Mouse (Mus musculus) ES-Bruce4 (cell line): ENCODE measurements at regions not wholly inside any gene's neighbourhood (a gene's known extent, or its start where the extent isn't known, plus 50 kb on each side); places are given as distances from the start of the nearest gene placed in this dataset.
A peak's percentile ranks its signal among the peaks of the same experiment; 100 is the strongest.

Experiments
- H3K27ac ChIP-seq: 2 replicates; pipeline ENCODE4 v1.5.1; 2012; ENCODE audit warnings: low read length, inconsistent platforms; ENCODE audit not compliant: insufficient read depth
- H3K27me3 ChIP-seq: 2 replicates; pipeline ENCODE4 v1.6.1; 2012; ENCODE audit warnings: mild to moderate bottlenecking, low read length, inconsistent platforms; ENCODE audit not compliant: control insufficient read depth, poor library complexity, insufficient read depth, severe bottlenecking
- H3K36me3 ChIP-seq: 2 replicates; pipeline ENCODE4 v1.6.1; 2012; ENCODE audit warnings: inconsistent platforms, mild to moderate bottlenecking, low read length, moderate library complexity; ENCODE audit not compliant: control insufficient read depth, poor library complexity, insufficient read depth, severe bottlenecking
- H3K4me1 ChIP-seq: one replicate; pipeline ENCODE4 v1.8.1; 2011; ENCODE audit warnings: low read length; ENCODE audit not compliant: control insufficient read depth, insufficient read depth
- H3K4me3 ChIP-seq: 2 replicates; pipeline ENCODE4 v1.5.1; 2011; ENCODE audit warnings: low read depth, mild to moderate bottlenecking, low read length
- H3K9ac ChIP-seq: 2 replicates; pipeline ENCODE4 v1.6.1; 2012; ENCODE audit warnings: low read depth, mild to moderate bottlenecking, inconsistent platforms; ENCODE audit not compliant: poor library complexity, severe bottlenecking
- H3K9me3 ChIP-seq: replicated peaks from 2 replicates; pipeline ENCODE4 v1.6.1; 2012; ENCODE audit warnings: mild to moderate bottlenecking, low read length, inconsistent platforms; ENCODE audit not compliant: control insufficient read depth, poor library complexity, insufficient read depth, severe bottlenecking
- CTCF ChIP-seq: IDR thresholded peaks from one replicate; pipeline ENCODE4 v1.8.1; 2011; ENCODE audit warnings: low read depth, low read length
- EP300 ChIP-seq: IDR thresholded peaks from 2 replicates; pipeline ENCODE4 v1.6.1; 2011; ENCODE audit warnings: low read depth, low read length; ENCODE audit not compliant: insufficient read depth
- POLR2A ChIP-seq: IDR thresholded peaks from one replicate; pipeline ENCODE4 v1.8.1; 2011; ENCODE audit warnings: low read length; ENCODE audit not compliant: insufficient read depth

DNA sequence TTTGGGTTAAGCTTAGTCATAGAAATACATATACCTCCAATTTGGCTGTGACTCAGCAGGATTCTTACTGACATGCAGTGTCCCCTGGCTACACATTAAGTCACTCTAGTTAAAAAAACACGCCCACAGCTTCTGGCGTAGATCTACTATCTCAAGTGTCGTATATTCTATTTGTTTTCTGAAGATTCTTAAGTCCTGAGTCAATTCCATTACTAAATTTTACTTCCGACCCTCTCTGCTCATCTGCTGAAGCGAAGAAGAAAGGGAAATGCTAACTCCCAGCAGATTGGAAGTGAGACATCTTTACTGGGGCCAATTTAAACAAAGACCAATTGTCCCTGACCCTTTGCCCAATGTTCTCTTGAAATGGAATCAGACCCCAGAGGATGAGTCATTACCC is 80.4 kb upstream of the Sgk1 start:
- H3K9ac ChIP-seq: no peak overlapping the region
- no peaks in the 10 kb centered on the region for H3K9me3 ChIP-seq
- TF ChIP-seq CTCF (no peak), EP300 (no peak), POLR2A (no peak)
- no peaks in the 10 kb centered on the region for H3K36me3 ChIP-seq
- no peaks in the 10 kb centered on the region for H3K27me3 ChIP-seq
- no peak overlapping the region for H3K27ac ChIP-seq
- H3K4me1 ChIP-seq: peaks cover 3% of the 10 kb centered on the region
- H3K4me3 ChIP-seq: no peak overlapping the region

DNA sequence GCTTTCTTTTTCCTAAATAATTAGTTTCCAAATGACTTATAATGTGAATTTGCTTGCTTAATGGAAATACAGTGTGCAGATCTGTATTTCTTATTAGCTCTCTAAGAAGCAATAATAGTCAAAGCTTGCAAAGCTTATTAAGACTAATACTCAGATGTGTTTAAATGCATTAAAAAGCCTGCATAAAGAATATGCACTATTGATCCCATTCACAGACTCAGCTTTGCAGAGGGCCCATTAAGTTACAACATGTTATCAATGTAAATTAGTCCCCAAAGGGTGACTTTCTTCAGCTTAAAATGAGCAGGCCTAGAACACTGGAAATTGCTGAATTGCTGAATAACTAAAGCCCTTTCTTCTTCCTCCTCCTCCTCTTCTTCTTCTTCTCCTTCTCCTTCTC is 78.8 kb upstream of the Sgk1 start:
- TF ChIP-seq EP300: no peak
- no peak for TF ChIP-seq CTCF
- TF ChIP-seq POLR2A: no peak
- no peak overlapping the region for H3K4me3 ChIP-seq

DNA sequence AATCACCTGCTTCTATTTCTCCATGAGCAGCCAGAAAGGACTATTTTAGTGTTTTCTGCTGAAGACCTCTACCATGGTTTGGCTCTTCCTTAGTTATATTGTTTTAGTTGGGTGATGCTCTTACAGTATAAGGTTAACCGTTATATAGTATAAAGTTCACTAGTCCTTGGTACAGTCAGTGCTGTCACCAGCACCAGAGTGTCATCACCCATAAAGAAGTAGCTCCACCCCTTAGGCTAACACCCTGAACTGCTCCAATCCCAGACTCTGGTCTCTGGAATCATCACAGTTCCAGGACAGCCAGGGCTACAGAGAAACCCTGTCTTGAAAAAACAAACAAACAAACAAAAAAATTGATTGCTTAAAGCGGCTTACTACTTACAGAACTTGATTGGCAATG is 77.2 kb upstream of the Sgk1 start:
- H3K4me3 ChIP-seq: no peak overlapping the region
- no peak overlapping the region for H3K9ac ChIP-seq
- TF ChIP-seq CTCF: no peak
- TF ChIP-seq POLR2A: no peak
- H3K36me3 ChIP-seq: no peaks in the 10 kb centered on the region
- peaks cover 3% of the 10 kb centered on the region for H3K4me1 ChIP-seq
- no peak overlapping the region for H3K27ac ChIP-seq
- no peaks in the 10 kb centered on the region for H3K27me3 ChIP-seq
- H3K9me3 ChIP-seq: no peaks in the 10 kb centered on the region

More for the DNA sequence above, 78.8 kb upstream of the Sgk1 start:
- H3K36me3 ChIP-seq: no peaks in the 10 kb centered on the region
- no peaks in the 10 kb centered on the region for H3K9me3 ChIP-seq
- no peak overlapping the region for H3K27ac ChIP-seq
- no peak overlapping the region for H3K9ac ChIP-seq
- no peaks in the 10 kb centered on the region for H3K27me3 ChIP-seq
- H3K4me1 ChIP-seq: peaks cover 3% of the 10 kb centered on the region

DNA sequence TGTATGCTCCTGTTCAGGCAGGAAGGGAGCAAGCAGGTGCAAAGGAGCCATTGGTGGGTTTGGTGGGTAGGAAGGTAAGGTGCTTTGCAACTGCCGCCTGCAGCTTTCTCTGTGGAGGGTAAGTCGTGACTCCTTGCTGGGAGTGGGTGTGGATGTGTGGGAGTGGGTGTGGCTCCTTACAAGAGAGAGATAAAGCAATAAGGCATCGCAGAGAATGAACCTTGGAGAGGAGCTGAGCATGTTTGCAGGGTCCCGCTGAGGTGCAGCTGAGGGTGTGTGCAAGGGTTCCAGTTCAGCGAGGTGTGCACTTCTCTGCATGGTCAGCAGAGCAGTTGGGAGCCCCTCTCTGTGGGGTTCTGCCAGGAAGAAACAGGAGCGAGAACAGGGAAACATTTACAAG is 76.4 kb upstream of the Sgk1 start:
- Histone ChIP-seq H3K4me3 (no peak overlapping the region), H3K9ac (no peak overlapping the region), H3K27ac (no peak overlapping the region), H3K4me1 (peaks cover 3% of the 10 kb centered on the region), H3K27me3 (no peaks in the 10 kb centered on the region), H3K36me3 (no peaks in the 10 kb centered on the region), H3K9me3 (no peaks in the 10 kb centered on the region)
- TF ChIP-seq EP300: no peak
- TF ChIP-seq CTCF: no peak
- TF ChIP-seq POLR2A: no peak

DNA sequence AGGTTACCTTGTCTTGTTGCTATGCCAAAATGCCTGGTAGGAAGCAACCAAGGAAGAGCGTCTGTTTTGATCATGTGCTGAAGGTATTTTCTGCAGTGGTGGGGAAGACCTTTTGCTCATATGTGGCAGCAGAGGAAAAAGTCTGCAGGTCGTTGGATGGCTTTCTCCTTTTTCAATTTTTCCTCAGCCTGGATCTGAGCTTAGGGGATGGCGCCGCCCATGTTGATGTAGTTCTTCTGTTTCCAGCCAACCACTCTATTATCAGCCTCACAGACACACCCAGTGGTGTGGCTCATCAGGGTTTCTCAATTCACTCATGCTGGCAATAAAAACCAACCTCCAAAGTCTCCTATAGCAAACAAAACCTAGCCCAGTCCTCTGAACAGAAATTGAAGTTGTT is 75.3 kb upstream of the Sgk1 start:
- Histone ChIP-seq H3K27ac (no peak overlapping the region), H3K4me1 (peaks cover 3% of the 10 kb centered on the region), H3K27me3 (no peaks in the 10 kb centered on the region), H3K36me3 (no peaks in the 10 kb centered on the region), H3K9ac (no peak overlapping the region), H3K4me3 (no peak overlapping the region), H3K9me3 (no peaks in the 10 kb centered on the region)
- TF ChIP-seq CTCF (no peak), POLR2A (no peak), EP300 (no peak)

DNA sequence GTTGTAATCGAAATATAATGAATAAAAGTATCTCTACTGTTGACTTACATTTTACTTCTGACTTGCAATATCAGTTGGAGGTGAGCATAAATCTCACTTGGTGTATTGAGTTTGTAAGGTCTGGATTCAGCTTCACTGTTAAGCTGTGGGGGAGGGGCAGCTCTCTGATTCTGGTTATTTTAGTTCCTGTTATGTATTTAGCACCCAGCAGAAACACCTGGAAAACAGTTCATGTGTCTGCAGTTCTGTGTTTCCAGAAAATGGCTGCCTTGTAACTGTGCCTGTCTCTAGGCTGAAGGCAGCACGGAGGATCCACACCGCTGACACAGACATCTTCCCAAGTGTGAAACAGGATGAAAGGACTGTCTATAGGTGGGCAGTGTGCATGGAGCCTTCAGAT is 62.3 kb upstream of the Sgk1 start:
- H3K4me1 ChIP-seq: peaks cover 6% of the 10 kb centered on the region
- H3K4me3 ChIP-seq: no peak overlapping the region
- no peak overlapping the region for H3K27ac ChIP-seq
- no peaks in the 10 kb centered on the region for H3K9me3 ChIP-seq
- no peak for TF ChIP-seq POLR2A
- TF ChIP-seq EP300: no peak
- no peak for TF ChIP-seq CTCF
- no peaks in the 10 kb centered on the region for H3K36me3 ChIP-seq
- no peak overlapping the region for H3K9ac ChIP-seq
- H3K27me3 ChIP-seq: no peaks in the 10 kb centered on the region

DNA sequence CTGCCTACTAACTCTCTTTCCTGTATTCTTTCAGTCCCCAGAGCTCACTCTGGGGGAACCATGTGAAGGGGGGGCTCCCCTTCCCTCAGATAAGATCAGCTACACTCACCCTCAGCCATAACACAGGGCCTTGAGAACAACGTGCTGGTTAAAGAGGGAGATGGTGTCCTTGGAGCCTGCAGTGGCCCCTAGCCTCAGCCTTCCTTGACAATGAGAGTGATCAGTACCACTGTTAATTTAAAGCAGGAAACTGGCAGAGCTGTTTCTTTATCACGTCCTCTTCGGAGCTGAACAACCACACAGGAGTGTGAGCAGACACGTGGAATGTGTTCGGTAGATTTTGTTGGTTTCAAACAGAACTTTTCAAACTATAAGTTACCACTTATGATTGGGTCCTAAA is 60.6 kb upstream of the Sgk1 start:
- Histone ChIP-seq H3K4me1 (peaks cover 6% of the 10 kb centered on the region), H3K9ac (no peak overlapping the region), H3K27me3 (no peaks in the 10 kb centered on the region), H3K27ac (peak overlapping the region; percentile 40), H3K4me3 (no peak overlapping the region), H3K9me3 (no peaks in the 10 kb centered on the region), H3K36me3 (no peaks in the 10 kb centered on the region)
- TF ChIP-seq POLR2A (no peak), EP300 (no peak), CTCF (no peak)
